Mouse (Mus musculus) heart, embryonic 14.5 days (tissue): ENCODE results near the gene Hspa5. TPM values are rescaled to one million over a fixed set of nuclear protein-coding genes. Genes with fewer than 3 reads are reported as not detected.

Experiments used
- ATAC-seq: fragments of 200-750 bp; cut with Nextera tagmentation; 2 replicates; pipeline ENCODE4 v1.8.0; 2017; ENCODE audit warnings: low read depth, moderate TSS enrichment; ENCODE audit not compliant: insufficient number of reproducible peaks, insufficient read depth, low FRiP score
- H3K27ac ChIP-seq, 2 experiments: fragments of 200-500 bp in 1 of 2; fragments of 300-500 bp in 1 of 2; sonication (generic) in 1 of 2; replicated peaks in 1 of 2; 2 replicates each; pipeline ENCODE4 v1.5.1; 2012 to 2014; ENCODE audit warnings: low read depth in 2 of 2, low read length in 2 of 2, control low read depth in 1 of 2, mild to moderate bottlenecking in 1 of 2, mixed read lengths in 1 of 2; ENCODE audit not compliant: control insufficient read depth in 1 of 2, insufficient read depth in 1 of 2
- H3K27me3 ChIP-seq: fragments of 300-500 bp; sonication (generic); 2 replicates; pipeline ENCODE4 v1.6.1; 2014; ENCODE audit warnings: mild to moderate bottlenecking, low read length, control low read depth; ENCODE audit not compliant: control insufficient read depth, insufficient read depth
- H3K36me3 ChIP-seq: fragments of 300-500 bp; sonication (generic); 2 replicates; pipeline ENCODE4 v1.6.1; 2014; ENCODE audit warnings: mild to moderate bottlenecking, control low read depth, low read length, mixed read lengths; ENCODE audit not compliant: control insufficient read depth, insufficient read depth
- H3K4me1 ChIP-seq, 2 experiments: fragments of 200-500 bp in 1 of 2; fragments of 300-500 bp in 1 of 2; sonication (generic) in 1 of 2; 2 replicates each; pipeline ENCODE4 v1.6.1; 2012 to 2014; ENCODE audit warnings: low read length in 2 of 2, control low read depth in 1 of 2, mixed read lengths in 1 of 2; ENCODE audit not compliant: control insufficient read depth in 2 of 2, insufficient read depth in 2 of 2
- H3K4me2 ChIP-seq: fragments of 300-500 bp; sonication (generic); 2 replicates; pipeline ENCODE4 v1.6.1; 2014; ENCODE audit warnings: mild to moderate bottlenecking, low read length
- H3K4me3 ChIP-seq, 2 experiments: fragments of 200-500 bp in 1 of 2; fragments of 300-500 bp in 1 of 2; sonication (generic) in 1 of 2; 2 replicates each; pipeline ENCODE4 v1.5.1; 2012 to 2014; ENCODE audit warnings: low read length in 2 of 2, mild to moderate bottlenecking in 2 of 2, control low read depth in 1 of 2, low read depth in 1 of 2, moderate library complexity in 1 of 2; ENCODE audit not compliant: control insufficient read depth in 1 of 2, insufficient read depth in 1 of 2
- H3K9ac ChIP-seq: fragments of 300-500 bp; sonication (generic); 2 replicates; pipeline ENCODE4 v1.6.1; 2014; ENCODE audit warnings: mild to moderate bottlenecking, low read length
- H3K9me3 ChIP-seq: fragments of 300-500 bp; sonication (generic); 2 replicates; pipeline ENCODE4 v1.6.1; 2016; ENCODE audit warnings: low read length, control low read depth; ENCODE audit not compliant: control insufficient read depth
- WGBS: fragments of 180-500 bp; shearing (Covaris S2); extraction: QIAGEN DNeasy Blood & Tissue Kit; methylation state at CpG from one replicate; pipeline ENCODE4 v1.1.7; 2014; 5-methylcytosine and 5-hydroxymethylcytosine counted together
- polyA plus RNA-seq: library from polyadenylated mRNA; unstranded; fragments of >200 nt; fragmentation: Nextera tagmentation; extraction: Ambion mirVana; gene quantifications from 2 replicates; pipeline ENCODE4 v1.2.1, GENCODE M21; 2014

The Hspa5 gene
- polyA plus RNA-seq, 1 experiment from 2014 or later: 545 TPM

DNA sequence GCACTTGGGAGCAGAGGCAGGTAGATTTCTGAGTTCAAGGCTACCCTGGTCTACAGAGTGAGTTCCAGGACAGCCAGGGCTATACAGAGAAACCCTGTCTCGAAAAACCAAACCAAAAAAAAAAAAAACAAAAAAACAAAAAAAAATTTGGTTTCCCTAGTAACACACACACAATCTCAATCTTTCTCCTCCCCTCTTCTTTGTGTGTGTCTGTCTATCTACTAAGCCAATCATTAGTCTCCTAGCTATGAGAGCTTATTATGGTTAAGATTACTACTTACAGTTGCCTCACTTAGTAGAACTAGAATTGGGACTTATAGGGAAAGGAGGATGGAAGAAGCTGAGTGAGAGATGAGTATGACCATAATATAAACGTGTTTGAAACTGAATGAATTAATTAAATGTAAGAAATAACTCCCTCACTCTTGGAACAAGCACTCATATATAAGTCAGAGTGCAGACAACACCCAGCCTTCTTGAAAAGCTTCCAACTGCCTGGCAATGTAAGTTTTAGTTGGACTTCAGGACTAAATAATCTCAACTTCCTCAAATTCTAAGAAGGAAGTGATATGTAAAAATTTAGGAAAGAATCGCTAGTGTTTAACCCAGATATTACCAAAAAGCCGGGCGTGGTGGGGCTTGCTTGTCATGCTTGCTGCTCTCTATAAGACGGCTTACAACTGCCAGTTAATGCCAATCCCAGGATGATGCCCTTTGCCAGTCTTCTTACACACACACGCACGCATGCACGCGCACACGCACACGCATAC lies 30.2 kb upstream of the Hspa5 start:
- WGBS: 88% methylated on average over 12 of the region's 12 CpGs
- Histone ChIP-seq H3K4me3 (no peak overlapping the region), H3K36me3 (0 out of 2 replicates have a peak, but pooled peaks cover 8% of the 10 kb centered on the region), H3K4me1 (peaks cover 4 to 5% of the 10 kb centered on the region in 2 experiments), H3K27ac (no peak overlapping the region), H3K9me3 (no peaks in the 10 kb centered on the region), H3K4me2 (no peak overlapping the region), H3K27me3 (no peaks in the 10 kb centered on the region), H3K9ac (no peak overlapping the region)
- no peak for ATAC-seq

- Histone ChIP-seq H3K4me1 (peaks cover 4 to 5% of the 10 kb centered on the region in 2 experiments), H3K27me3 (no peaks in the 10 kb centered on the region), H3K27ac (no peak overlapping the region), H3K9ac (no peak overlapping the region), H3K4me3 (no peak overlapping the region), H3K9me3 (no peaks in the 10 kb centered on the region), H3K36me3 (0 out of 2 replicates have a peak, but pooled peaks cover 8% of the 10 kb centered on the region), H3K4me2 (no peak overlapping the region)
- ATAC-seq: no peak
- WGBS: 80% methylated on average over 8 of the region's 8 CpGs
Observed at GRCm38 (mm10) chr2:34742675-34743074, 29.1 kb upstream of the Hspa5 start.

GRCm38 (mm10) chr2:34744476-34744875 lies 27.3 kb upstream of the Hspa5 start:
- no peak overlapping the region for H3K4me3 ChIP-seq
- H3K4me1 ChIP-seq: peaks cover 4 to 5% of the 10 kb centered on the region in 2 experiments
- 0 out of 2 replicates have a peak, but pooled peaks cover 8% of the 10 kb centered on the region for H3K36me3 ChIP-seq
- no peak overlapping the region for H3K27ac ChIP-seq
- no peak for ATAC-seq
- no peaks in the 10 kb centered on the region for H3K9me3 ChIP-seq
- WGBS: 96% methylated on average over 8 of the region's 8 CpGs
- no peaks in the 10 kb centered on the region for H3K27me3 ChIP-seq
- H3K4me2 ChIP-seq: no peak overlapping the region
- no peak overlapping the region for H3K9ac ChIP-seq

DNA sequence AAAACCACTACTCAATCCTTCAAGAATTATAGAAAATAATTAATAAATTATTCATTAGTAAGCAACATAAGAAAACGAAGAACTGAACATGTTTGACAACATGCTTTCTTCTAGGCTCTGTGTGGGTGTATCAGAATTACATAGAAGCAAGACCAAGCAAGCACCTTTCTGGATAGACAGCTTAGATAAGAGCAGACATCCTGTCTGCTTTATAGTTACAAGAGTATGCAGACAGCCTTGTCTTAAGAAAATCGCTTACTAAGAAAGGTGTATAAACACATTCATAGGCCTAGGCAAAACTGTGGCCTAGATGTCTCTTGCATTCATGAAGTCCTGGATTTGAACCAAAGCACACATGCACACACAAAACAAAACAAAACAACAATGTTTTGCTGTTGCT lies 26.1 kb upstream of the Hspa5 start:
- no peak overlapping the region for H3K4me2 ChIP-seq
- no peak for ATAC-seq
- 80% methylated on average over 2 of the region's 2 CpGs for WGBS
- H3K27ac ChIP-seq: no peak overlapping the region
- H3K36me3 ChIP-seq: 0 out of 2 replicates have a peak, but pooled peaks cover 8% of the 10 kb centered on the region
- no peak overlapping the region for H3K4me3 ChIP-seq
- H3K9me3 ChIP-seq: no peaks in the 10 kb centered on the region
- peaks cover 4 to 5% of the 10 kb centered on the region in 2 experiments for H3K4me1 ChIP-seq
- no peak overlapping the region for H3K9ac ChIP-seq
- H3K27me3 ChIP-seq: no peaks in the 10 kb centered on the region

DNA sequence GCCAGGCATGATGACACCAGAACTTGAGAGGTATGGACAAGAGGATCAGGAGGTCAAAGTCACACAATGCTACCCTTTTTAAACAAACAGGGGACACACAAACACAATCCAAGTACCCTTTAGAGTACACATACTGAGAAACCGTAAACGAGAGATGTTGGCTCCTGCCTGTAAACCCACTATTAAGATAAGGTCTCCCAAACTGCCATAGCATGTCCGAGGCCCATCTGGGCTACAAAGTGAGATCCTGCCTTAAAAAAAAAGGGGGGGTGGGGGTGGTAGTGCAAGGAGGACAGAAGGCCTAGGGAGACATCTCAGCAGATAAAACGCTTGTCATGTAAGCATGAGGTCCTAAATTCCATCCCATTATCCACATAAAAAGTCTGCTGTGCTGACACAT lies 23.3 kb upstream of the Hspa5 start:
- no peaks in the 10 kb centered on the region for H3K27me3 ChIP-seq
- no peak overlapping the region for H3K4me3 ChIP-seq
- no peak overlapping the region for H3K4me2 ChIP-seq
- no peaks in the 10 kb centered on the region for H3K9me3 ChIP-seq
- H3K4me1 ChIP-seq: peaks cover 2 to 8% of the 10 kb centered on the region in 2 experiments
- H3K27ac ChIP-seq: no peak overlapping the region
- 87% methylated on average over 4 of the region's 4 CpGs for WGBS
- ATAC-seq: no peak
- H3K36me3 ChIP-seq: 0 out of 2 replicates have a peak, but pooled peaks cover 8% of the 10 kb centered on the region
- H3K9ac ChIP-seq: no peak overlapping the region

GRCm38 (mm10) chr2:34750245-34750644 lies 21.5 kb upstream of the Hspa5 start:
- no peaks in the 10 kb centered on the region for H3K27me3 ChIP-seq
- no peak overlapping the region for H3K27ac ChIP-seq
- ATAC-seq: no peak
- H3K4me3 ChIP-seq: no peak overlapping the region
- H3K4me1 ChIP-seq: peaks cover 6 to 8% of the 10 kb centered on the region in 2 experiments
- H3K4me2 ChIP-seq: no peak overlapping the region
- no peak overlapping the region for H3K9ac ChIP-seq
- 49% methylated on average over 2 of the region's 2 CpGs for WGBS
- H3K36me3 ChIP-seq: no peaks in the 10 kb centered on the region
- no peaks in the 10 kb centered on the region for H3K9me3 ChIP-seq

GRCm38 (mm10) chr2:34753811-34754550 lies 17.8 kb upstream of the Hspa5 start:
- ATAC-seq: peak; percentile 95
- H3K4me2 ChIP-seq: peak overlapping the region; percentile 77
- H3K27me3 ChIP-seq: no peaks in the 10 kb centered on the region
- under 1% methylated on average over 96 of the region's 106 CpGs for WGBS
- no peaks in the 10 kb centered on the region for H3K36me3 ChIP-seq
- H3K4me3 ChIP-seq: peak overlapping the region; percentile 59 to 75
- H3K9me3 ChIP-seq: no peaks in the 10 kb centered on the region
- peak overlapping the region; percentile 68 to 92 for H3K27ac ChIP-seq
- peak overlapping the region; percentile 97 for H3K9ac ChIP-seq
- H3K4me1 ChIP-seq: peaks cover 6 to 8% of the 10 kb centered on the region in 2 experiments
